Mouse (Mus musculus) C2C12 (cell line): ENCODE measurements around the gene Slc48a1.

Experiments used
- CEBPB ChIP-seq: IDR thresholded peaks from one replicate; pipeline ENCODE4 v1.6.1; 2011; ENCODE audit warnings: low read depth, mild to moderate bottlenecking, control low read depth, moderate library complexity
- CTCF ChIP-seq: IDR thresholded peaks from one replicate; pipeline ENCODE4 v1.5.1; 2011; ENCODE audit not compliant: control insufficient read depth, insufficient read depth, insufficient read length
- FOSL1 ChIP-seq: IDR thresholded peaks from one replicate; pipeline ENCODE4 v1.8.0; 2011; ENCODE audit warnings: mild to moderate bottlenecking, low read length; ENCODE audit not compliant: poor library complexity, insufficient read depth, severe bottlenecking
- MAX ChIP-seq: IDR thresholded peaks from one replicate; pipeline ENCODE4 v1.6.1; 2011; ENCODE audit warnings: mild to moderate bottlenecking, control low read depth
- MYOD1 ChIP-seq: IDR thresholded peaks from one replicate; pipeline ENCODE4 v1.6.1; 2011; ENCODE audit warnings: low read depth; ENCODE audit not compliant: control insufficient read depth, insufficient read length
- MYOG ChIP-seq: IDR thresholded peaks from one replicate; pipeline ENCODE4 v1.6.1; 2011; ENCODE audit not compliant: control insufficient read depth, insufficient read length; ENCODE audit errors: extremely low read depth
- USF1 ChIP-seq: IDR thresholded peaks from one replicate; pipeline ENCODE4 v1.6.1; 2011; ENCODE audit warnings: low read depth, mild to moderate bottlenecking, control low read depth, moderate library complexity

DNA sequence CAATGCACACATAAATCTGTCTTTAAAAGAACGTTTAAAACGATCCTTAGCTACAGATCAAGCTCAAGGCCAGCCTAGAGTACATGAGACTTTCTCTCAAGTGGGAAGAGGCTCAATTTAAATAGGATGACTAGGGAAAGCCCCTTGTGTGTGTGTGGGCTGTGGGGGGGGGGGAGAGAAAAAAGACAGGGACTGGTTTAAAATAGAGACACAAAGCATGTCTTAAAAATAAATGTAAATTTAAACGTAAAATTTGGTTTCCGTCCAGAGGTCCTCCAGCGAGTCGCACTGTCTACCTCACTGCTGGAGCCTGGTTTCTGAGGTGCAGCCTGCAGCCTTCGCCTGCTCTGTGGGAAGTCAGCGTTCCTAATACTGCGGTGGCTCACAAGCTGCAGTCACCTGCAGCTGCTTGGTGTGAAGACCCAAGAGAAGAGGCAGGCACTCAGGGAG lies 38.0 kb upstream of the Slc48a1 start:
- TF ChIP-seq CTCF (no peak), USF1 (no peak), MAX (no peak), MYOD1 (no peak), CEBPB (no peak), MYOG (no peak), FOSL1 (no peak)
